Mouse (Mus musculus) liver, postnatal 0 days (tissue): ENCODE measurements around the gene Kcnq2.

Experiments
- CTCF ChIP-seq: sonication (generic); IDR thresholded peaks from 2 replicates; pipeline ENCODE4 v1.5.1; 2016; ENCODE audit warnings: antibody characterized with exemption, low read depth
- EP300 ChIP-seq: IDR thresholded peaks from 2 replicates; pipeline ENCODE4 v1.6.1; 2016; ENCODE audit warnings: antibody characterized with exemption, low read depth, mild to moderate bottlenecking

- no peak for TF ChIP-seq CTCF
- no peak for TF ChIP-seq EP300
Measured at GRCm38 (mm10) chr2:181158471-181158870, 23.4 kb upstream of the Kcnq2 start.
